Mouse (Mus musculus) CH12.LX (cell line): Measurements from ENCODE around the gene Mme.

Source experiments
- CHD2 ChIP-seq: IDR thresholded peaks from 2 replicates; pipeline ENCODE4 v1.6.1; 2011; ENCODE audit warnings: low read length, improper control_type of control experiment
- CTCF ChIP-seq, 2 experiments: IDR thresholded peaks in 1 of 2; conservative IDR thresholded peaks in 1 of 2; 2 replicates each; pipeline ENCODE4 v1.5.1; 2011 to 2012; ENCODE audit warnings: low read depth in 2 of 2, low read length in 2 of 2, improper control_type of control experiment in 1 of 2, inconsistent platforms in 1 of 2, mild to moderate bottlenecking in 1 of 2, moderate library complexity in 1 of 2
- E2F4 ChIP-seq: IDR thresholded peaks from 2 replicates; pipeline ENCODE4 v1.6.1; 2011; ENCODE audit warnings: low read depth, low read length, improper control_type of control experiment; ENCODE audit not compliant: insufficient replicate concordance
- EP300 ChIP-seq: IDR thresholded peaks from 2 replicates; pipeline ENCODE4 v1.6.1; 2011; ENCODE audit warnings: low read length, improper control_type of control experiment
- MAX ChIP-seq: IDR thresholded peaks from 2 replicates; pipeline ENCODE4 v1.6.1; 2011; ENCODE audit warnings: low read length, improper control_type of control experiment
- MAZ ChIP-seq: IDR thresholded peaks from 2 replicates; pipeline ENCODE4 v1.6.1; 2012; ENCODE audit warnings: low read depth, mild to moderate bottlenecking, inconsistent platforms, low read length, improper control_type of control experiment, moderate library complexity
- MEF2A ChIP-seq: IDR thresholded peaks from 2 replicates; pipeline ENCODE4 v1.6.1; 2014; ENCODE audit warnings: low read depth, mild to moderate bottlenecking, inconsistent platforms, low read length, improper control_type of control experiment, borderline replicate concordance
- MYC ChIP-seq: IDR thresholded peaks from 2 replicates; pipeline ENCODE4 v1.6.1; 2011; ENCODE audit warnings: low read depth, mild to moderate bottlenecking, improper control_type of control experiment, low read length
- PAX5 ChIP-seq: IDR thresholded peaks from 2 replicates; pipeline ENCODE4 v1.6.1; 2012; ENCODE audit warnings: low read length, inconsistent platforms, mixed read lengths
- POLR2A ChIP-seq: IDR thresholded peaks from 2 replicates; pipeline ENCODE4 v1.6.1; 2011; ENCODE audit warnings: low read depth, mild to moderate bottlenecking, improper control_type of control experiment, low read length
- UBTF ChIP-seq: IDR thresholded peaks from 2 replicates; pipeline ENCODE4 v1.6.1; 2012; ENCODE audit warnings: low read depth, mild to moderate bottlenecking, inconsistent platforms, low read length, improper control_type of control experiment, moderate library complexity
- ZKSCAN1 ChIP-seq: IDR thresholded peaks from 2 replicates; pipeline ENCODE4 v1.6.1; 2012; ENCODE audit warnings: low read depth, inconsistent platforms, low read length, improper control_type of control experiment, borderline replicate concordance
- ZNF384 ChIP-seq: IDR thresholded peaks from 2 replicates; pipeline ENCODE4 v1.6.1; 2012; ENCODE audit warnings: low read depth, low read length, improper control_type of control experiment, inconsistent platforms

GRCm38 (mm10) chr3:63317496-63317895, 76.2 kb downstream of the Mme start:
- TF ChIP-seq PAX5 (no peak), UBTF (no peak), POLR2A (no peak), ZNF384 (no peak), CTCF (conservative IDR thresholded peaks at IDR 0.05 in 1 of 2, IDR thresholded peaks at IDR 0.05 in 1 of 2; ENCODE audit: low read depth in 2 of 2, low read length in 2 of 2) (no peak), MYC (no peak), MAX (no peak), ZKSCAN1 (no peak), MEF2A (no peak), CHD2 (no peak), EP300 (no peak), E2F4 (no peak), MAZ (no peak)
